Mouse (Mus musculus): ENCODE measurements around the gene Sptbn1.

Sptbn1 gene

DNA sequence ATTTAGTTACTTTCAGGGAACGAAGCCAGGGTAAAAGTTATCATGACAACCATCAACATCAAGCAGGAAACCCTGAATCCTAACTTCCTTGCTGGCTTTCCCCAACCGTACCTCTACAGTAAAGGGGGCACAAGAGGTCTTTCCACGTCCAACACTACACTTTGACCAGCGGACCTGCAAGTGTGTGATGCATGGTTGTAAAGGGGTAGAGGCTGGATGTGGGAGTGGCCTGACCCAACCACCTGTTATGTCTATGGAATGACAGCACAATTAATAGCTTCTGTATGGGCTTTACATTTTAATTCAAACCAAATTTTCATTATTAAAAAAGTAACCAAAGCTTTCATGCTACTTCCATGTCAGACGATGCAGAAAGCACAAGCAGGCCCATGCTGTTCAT lies 96.8 kb downstream of the Sptbn1 start:
- DNase-seq (ENCODE audit: low spot score), result no peak

GRCm38 (mm10) chr11:30166551-30166922 lies 101.4 kb downstream of the Sptbn1 start:
- DNase-seq (ENCODE audit: low spot score), result no peak

GRCm38 (mm10) chr11:30165861-30166550 lies 102.0 kb downstream of the Sptbn1 start:
- DNase-seq (ENCODE audit: low spot score), result no peak

DNA sequence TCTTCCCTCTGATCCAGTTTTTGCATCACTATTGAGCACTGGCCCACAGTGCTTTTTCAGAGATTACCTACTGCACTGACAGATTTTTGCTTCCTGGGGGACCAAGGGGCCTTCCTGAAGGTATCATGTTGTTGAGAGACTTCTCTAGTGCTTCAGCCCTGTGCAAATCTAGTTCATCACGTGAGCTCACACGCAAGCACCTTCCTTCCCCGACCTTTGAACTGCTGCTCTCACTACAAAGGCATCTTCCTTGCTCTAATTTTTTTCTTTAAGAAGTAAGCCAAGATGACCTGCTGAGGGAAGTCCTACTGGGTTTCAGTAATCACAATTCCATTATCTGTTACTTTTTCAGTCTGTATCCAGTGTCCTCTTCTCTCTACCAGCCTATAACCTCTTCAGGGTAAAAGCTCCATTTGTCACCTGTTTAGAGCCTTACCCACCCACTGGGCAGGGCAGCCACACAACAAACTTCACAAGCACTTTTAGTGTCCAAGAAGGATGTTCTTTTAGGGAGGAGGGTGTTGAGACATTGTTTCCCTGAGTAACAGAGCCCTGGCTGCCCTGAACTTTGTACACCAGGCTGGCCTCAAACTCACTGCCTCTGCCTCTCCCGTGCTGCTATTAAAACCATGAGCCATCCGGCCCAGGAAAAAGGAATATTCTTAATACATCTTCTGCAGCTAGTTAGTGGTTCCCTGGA lies 103.3 kb downstream of the Sptbn1 start:
- DNase-seq (ENCODE audit: low spot score), result no peak

DNA sequence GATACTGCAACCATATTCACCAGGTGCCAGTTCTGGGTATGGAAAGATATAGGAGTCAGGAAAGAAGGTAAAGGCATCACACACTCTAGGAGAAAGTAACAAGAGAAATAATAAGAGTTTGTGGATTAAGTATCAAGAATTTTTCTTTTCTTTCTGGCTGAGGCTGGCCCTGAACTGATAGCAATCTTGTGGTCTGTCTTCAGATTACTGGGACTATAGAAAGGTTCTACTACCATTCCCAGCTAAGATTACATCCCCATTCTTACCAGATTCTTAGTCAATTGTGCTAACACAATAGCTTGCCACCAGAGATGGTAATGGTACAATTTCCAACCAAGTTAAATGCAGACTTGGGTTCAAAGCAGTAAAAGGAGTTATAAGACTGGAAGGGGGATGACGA lies 104.1 kb downstream of the Sptbn1 start:
- DNase-seq (ENCODE audit: low spot score), result no peak

- DNase-seq (ENCODE audit: low spot score), result no peak
Measured at GRCm38 (mm10) chr11:30163081-30163480, 104.9 kb downstream of the Sptbn1 start.

- DNase-seq (ENCODE audit: low spot score), result no peak
Measured at GRCm38 (mm10) chr11:30161744-30162143, 106.2 kb downstream of the Sptbn1 start.

- peak; percentile 65 for DNase-seq (ENCODE audit: low spot score)
Measured at GRCm38 (mm10) chr11:30161173-30161650, 106.8 kb downstream of the Sptbn1 start.

GRCm38 (mm10) chr11:30160625-30161172 lies 107.3 kb downstream of the Sptbn1 start:
- no peak for DNase-seq (ENCODE audit: low spot score)

DNA sequence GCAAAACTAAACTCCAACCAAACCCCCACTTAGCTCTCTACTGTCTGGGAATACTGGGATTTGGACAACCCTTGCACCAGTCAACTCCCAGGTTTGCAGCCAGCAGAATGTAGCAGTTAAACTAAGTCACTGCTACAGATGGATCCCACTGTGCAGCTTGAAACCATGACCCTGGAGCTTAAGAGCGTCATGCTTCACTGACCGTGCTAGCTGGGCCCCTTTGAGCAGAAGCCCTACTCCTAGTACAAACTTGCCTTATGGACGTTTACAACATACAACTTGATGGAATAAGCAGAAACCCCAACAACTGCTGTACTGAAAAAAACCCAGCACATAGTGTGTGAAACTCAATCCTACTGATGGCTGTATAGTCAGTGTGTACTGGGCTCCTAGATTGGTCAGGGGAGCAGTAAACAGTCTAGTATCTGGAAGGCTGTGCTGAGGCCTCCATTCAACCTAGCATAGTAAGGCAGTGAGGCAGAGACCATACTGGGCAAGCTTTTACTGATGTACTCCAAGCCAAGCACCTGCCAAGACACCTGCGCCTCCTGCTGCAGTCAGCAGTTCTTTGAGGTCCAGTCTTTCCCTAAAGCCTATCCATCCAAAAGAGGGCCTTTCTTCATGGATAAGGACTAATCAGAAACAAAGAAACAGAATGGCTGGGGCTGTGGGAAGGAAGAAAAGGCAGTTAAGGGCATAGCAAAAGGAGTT lies 108.3 kb downstream of the Sptbn1 start:
- DNase-seq (ENCODE audit: low spot score), result no peak

GRCm38 (mm10) chr11:30158028-30158700 lies 109.8 kb downstream of the Sptbn1 start:
- no peak for DNase-seq (ENCODE audit: low spot score)

DNA sequence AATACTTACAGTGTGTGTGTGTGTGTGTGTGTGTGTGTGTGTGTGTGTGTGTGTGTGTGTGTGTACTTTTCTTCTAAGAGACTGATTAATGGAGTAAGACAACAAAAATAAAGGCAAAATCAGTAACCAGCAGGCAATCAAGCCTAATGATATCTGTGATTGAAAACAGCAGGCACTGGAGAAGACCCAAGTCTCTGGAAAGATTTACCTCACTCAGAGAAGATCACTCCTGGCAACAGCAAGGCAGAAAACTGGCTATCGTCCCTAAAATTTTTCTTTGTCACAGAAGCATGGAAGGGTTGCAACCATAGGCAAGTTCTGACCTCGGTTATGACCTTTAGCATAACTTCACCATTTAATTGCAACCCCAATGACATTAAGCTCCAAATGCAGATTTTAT lies 112.1 kb downstream of the Sptbn1 start:
- DNase-seq (ENCODE audit: low spot score), result no peak

- no peak for DNase-seq (ENCODE audit: low spot score)
Measured at GRCm38 (mm10) chr11:30154980-30155379, 113.0 kb downstream of the Sptbn1 start.

- DNase-seq (ENCODE audit: low spot score), result no peak
Measured at GRCm38 (mm10) chr11:30148888-30149287, 119.1 kb downstream of the Sptbn1 start.

GRCm38 (mm10) chr11:30148378-30148777 lies 119.6 kb downstream of the Sptbn1 start:
- DNase-seq (ENCODE audit: low spot score), result no peak

- DNase-seq (ENCODE audit: low spot score), result no peak
Measured at GRCm38 (mm10) chr11:30147882-30148281, 120.1 kb downstream of the Sptbn1 start.

DNA sequence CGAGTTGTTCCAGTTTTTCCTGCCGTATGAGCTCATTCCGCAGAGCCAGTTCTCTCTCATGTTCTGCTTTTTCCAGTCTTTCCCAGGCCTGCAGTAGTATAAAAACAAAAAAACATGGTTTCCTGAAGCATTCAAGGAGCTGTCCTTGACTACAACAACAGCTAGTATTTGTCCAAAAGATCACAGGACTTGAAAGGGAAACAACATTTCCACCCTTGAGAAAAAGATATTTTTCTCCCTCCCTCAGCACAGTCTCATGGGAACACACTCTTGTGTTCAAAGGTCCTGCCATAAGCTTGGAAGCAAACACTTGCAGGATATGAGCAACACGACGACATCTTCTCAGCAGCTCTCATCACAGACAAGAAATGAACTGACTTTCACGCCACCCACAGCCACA lies 124.9 kb downstream of the Sptbn1 start:
- no peak for DNase-seq (ENCODE audit: low spot score)

GRCm38 (mm10) chr11:30139165-30139826 lies 128.7 kb downstream of the Sptbn1 start:
- DNase-seq (ENCODE audit: low spot score), result no peak

- DNase-seq (ENCODE audit: low spot score), result no peak
Measured at GRCm38 (mm10) chr11:30137081-30137480, 130.9 kb downstream of the Sptbn1 start.

DNA sequence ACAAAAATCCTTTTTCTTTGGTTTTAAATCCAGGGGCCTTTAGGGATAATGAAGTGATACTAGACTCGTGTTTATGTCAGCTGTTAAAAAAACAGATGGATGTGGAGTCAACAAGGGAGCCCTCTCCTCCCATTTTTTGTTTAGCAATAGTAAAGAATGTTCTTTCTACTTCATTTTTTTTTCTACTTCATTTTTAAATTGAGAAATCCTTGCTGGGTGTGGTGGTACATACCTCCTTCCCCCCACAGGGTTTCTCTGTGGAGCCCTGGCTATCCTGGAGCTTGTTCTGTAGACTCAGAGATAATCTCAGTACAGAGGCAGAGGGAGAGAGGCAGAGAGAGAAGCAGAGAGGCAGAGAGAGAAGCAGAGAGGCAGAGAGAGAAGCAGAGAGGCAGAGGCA lies 133.9 kb downstream of the Sptbn1 start:
- no peak for DNase-seq (ENCODE audit: low spot score)

- no peak for DNase-seq (ENCODE audit: low spot score)
Measured at GRCm38 (mm10) chr11:30132581-30132980, 135.4 kb downstream of the Sptbn1 start.

DNA sequence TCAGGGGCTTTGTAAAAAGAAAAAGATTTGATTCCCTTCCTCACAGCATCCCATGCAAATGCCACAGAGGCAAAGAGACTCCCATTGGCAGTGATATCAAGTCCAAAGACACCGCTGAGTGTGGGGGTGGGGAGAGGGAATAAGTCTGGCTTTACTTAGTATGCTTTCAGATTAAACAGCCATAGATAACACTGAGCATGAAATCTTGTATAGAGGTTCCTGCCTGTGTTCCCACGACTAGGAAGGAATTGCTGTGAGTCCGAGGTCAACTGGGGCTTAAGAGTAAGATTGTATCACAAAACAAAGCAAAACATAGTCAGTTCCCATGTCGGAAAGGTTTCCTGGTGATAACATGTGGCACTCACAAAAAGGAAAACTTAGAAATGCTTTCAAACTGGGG lies 136.3 kb downstream of the Sptbn1 start:
- DNase-seq (ENCODE audit: low spot score), result no peak
